Mouse (Mus musculus): Measurements from ENCODE around the gene Ppp1r7. TPM values are rescaled to one million over a fixed set of nuclear protein-coding genes. Genes with fewer than 3 reads are reported as not detected.
"Not testable (repeated sequence)": the region's sequence is repeated elsewhere in the genome, so short reads cannot be mapped to it uniquely, and the experiment has no call there.

Gene Ppp1r7
- polyA plus RNA-seq (2015; fragmentation: Nextera tagmentation; extraction: Ambion mirVana): 50.5 and 58.4 TPM in 2 replicates

- peaks cover 17% of the 10 kb centered on the region for H3K36me3 ChIP-seq
- no peaks in the 10 kb centered on the region for H3K27me3 ChIP-seq
- H3K4me3 ChIP-seq: peak within 1 kb of the TSS; percentile 89
- peak within 1 kb of the TSS; percentile 88 for H3K9ac ChIP-seq
- H3K9me3 ChIP-seq: no peaks in the 10 kb centered on the region
- peak; percentile 98 for ATAC-seq (ENCODE audit: low read depth)
- peak within 1 kb of the TSS; percentile 90 for H3K4me2 ChIP-seq
- H3K4me1 ChIP-seq (replicated peaks): peaks cover 30% of the 10 kb centered on the region
- WGBS: under 1% methylated on average over 63 of the region's 63 CpGs
- peak within 1 kb of the TSS; percentile 76 for H3K27ac ChIP-seq (replicated peaks)
Measured at GRCm38 (mm10) chr1:93342648-93343503, at the start of gene Ppp1r7, which contains the start of gene Pask. TSS of gene Ppp1r7 (plus strand) at chr1:93342854. TSS of gene Pask (minus strand) at chr1:93343482.

GRCm38 (mm10) chr1:93294491-93294890, 48.2 kb upstream of the Ppp1r7 start:
- not testable (repeated sequence) for ATAC-seq (ENCODE audit: low read depth); H3K27me3 ChIP-seq; H3K9me3 ChIP-seq; H3K4me1 ChIP-seq (replicated peaks); H3K4me2 ChIP-seq; H3K9ac ChIP-seq; H3K4me3 ChIP-seq; H3K27ac ChIP-seq (replicated peaks)
- peaks cover 40% of the 10 kb centered on the region for H3K36me3 ChIP-seq
- WGBS: 82% methylated on average over 3 of the region's 3 CpGs

GRCm38 (mm10) chr1:93299791-93300190, 42.9 kb upstream of the Ppp1r7 start:
- no peaks in the 10 kb centered on the region for H3K27me3 ChIP-seq
- H3K9ac ChIP-seq: no peak overlapping the region
- no peak for ATAC-seq (ENCODE audit: low read depth)
- H3K9me3 ChIP-seq: no peaks in the 10 kb centered on the region
- no peak overlapping the region for H3K27ac ChIP-seq (replicated peaks)
- no peak overlapping the region for H3K4me2 ChIP-seq
- 95% methylated on average over 4 of the region's 4 CpGs for WGBS
- H3K4me1 ChIP-seq (replicated peaks): peaks cover 18% of the 10 kb centered on the region
- H3K36me3 ChIP-seq: peaks cover 93% of the 10 kb centered on the region
- H3K4me3 ChIP-seq: no peak overlapping the region

DNA sequence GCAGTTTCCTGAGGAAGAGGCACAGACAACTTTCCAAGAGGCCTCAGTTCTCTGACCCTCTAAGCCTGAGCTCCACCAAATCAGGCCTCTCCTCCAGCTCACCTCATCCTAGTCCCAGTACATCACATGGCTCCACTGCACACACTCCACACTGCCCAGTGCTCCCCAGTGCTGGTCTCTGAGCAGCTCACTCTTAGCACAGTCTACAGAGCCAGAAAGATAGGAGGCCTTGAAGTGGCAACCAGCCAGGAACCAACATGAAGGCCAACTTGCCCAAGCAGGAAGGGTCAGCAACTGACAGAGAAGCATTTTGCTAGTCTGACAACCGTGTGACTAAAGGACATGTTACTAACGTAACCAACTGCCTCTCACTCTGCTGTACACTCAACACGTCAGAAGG, 42.1 kb upstream of the Ppp1r7 start:
- H3K4me1 ChIP-seq (replicated peaks): peaks cover 24% of the 10 kb centered on the region
- no peak overlapping the region for H3K4me3 ChIP-seq
- H3K27me3 ChIP-seq: no peaks in the 10 kb centered on the region
- 97% methylated on average over 3 of the region's 3 CpGs for whole genome bisulfite sequencing
- H3K27ac ChIP-seq (replicated peaks): no peak overlapping the region
- no peak overlapping the region for H3K4me2 ChIP-seq
- no peak overlapping the region for H3K9ac ChIP-seq
- ATAC-seq (ENCODE audit: low read depth): no peak
- peaks cover 90% of the 10 kb centered on the region for H3K36me3 ChIP-seq
- H3K9me3 ChIP-seq: no peaks in the 10 kb centered on the region

- peaks cover 29% of the 10 kb centered on the region for H3K4me1 ChIP-seq (replicated peaks)
- H3K9ac ChIP-seq: peak within 1 kb of the TSS; percentile 85
- no peaks in the 10 kb centered on the region for H3K27me3 ChIP-seq
- H3K36me3 ChIP-seq: peaks cover 50% of the 10 kb centered on the region
- no peak within 1 kb of the TSS for H3K27ac ChIP-seq (replicated peaks)
- peak within 1 kb of the TSS; percentile 83 for H3K4me3 ChIP-seq
- no peaks in the 10 kb centered on the region for H3K9me3 ChIP-seq
- ATAC-seq (ENCODE audit: low read depth): peak; percentile 96
- H3K4me2 ChIP-seq: peak within 1 kb of the TSS; percentile 86
- WGBS: 8% methylated on average over 36 of the region's 36 CpGs
Measured at GRCm38 (mm10) chr1:93305581-93306337, 36.9 kb upstream of the Ppp1r7 start, which contains the start of gene Mterf4. TSS of gene Mterf4 (minus strand) at chr1:93305915.

GRCm38 (mm10) chr1:93323973-93324372, 18.7 kb upstream of the Ppp1r7 start:
- Histone ChIP-seq H3K27me3 (no peaks in the 10 kb centered on the region), H3K36me3 (peaks cover 64% of the 10 kb centered on the region)
- 92% methylated on average over 6 of the region's 6 CpGs for WGBS

DNA sequence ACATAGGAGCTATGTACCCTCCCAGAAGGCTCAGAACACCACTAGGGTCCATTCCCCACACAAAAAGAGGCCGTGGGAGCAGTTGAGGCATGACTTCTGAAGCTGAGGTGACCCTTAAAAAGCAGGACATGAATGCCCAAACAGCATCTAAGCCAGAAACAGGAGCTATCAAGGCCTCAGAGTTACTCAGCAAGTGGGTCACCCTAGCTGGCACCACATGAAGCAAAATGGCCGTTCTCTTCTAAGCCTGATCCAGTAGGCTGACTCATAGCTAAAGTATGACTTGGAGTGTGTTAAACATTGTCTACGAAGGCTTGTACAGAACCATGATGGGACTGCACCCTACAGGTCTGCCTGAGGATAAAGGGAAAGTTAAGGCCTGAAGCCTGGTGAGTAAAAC, 16.2 kb upstream of the Ppp1r7 start:
- H3K4me1 ChIP-seq (replicated peaks): no peaks in the 10 kb centered on the region
- ATAC-seq (ENCODE audit: low read depth): no peak
- no peaks in the 10 kb centered on the region for H3K9me3 ChIP-seq
- WGBS: 94% methylated on average over 3 of the region's 3 CpGs
- H3K27me3 ChIP-seq: no peaks in the 10 kb centered on the region
- H3K27ac ChIP-seq (replicated peaks): no peak overlapping the region
- no peak overlapping the region for H3K9ac ChIP-seq
- H3K4me3 ChIP-seq: no peak overlapping the region
- peaks cover 45% of the 10 kb centered on the region for H3K36me3 ChIP-seq
- H3K4me2 ChIP-seq: no peak overlapping the region

More at GRCm38 (mm10) chr1:93323973-93324372, 18.7 kb upstream of the Ppp1r7 start:
- no peak for ATAC-seq (ENCODE audit: low read depth)
- Histone ChIP-seq H3K4me3 (no peak overlapping the region), H3K9me3 (no peaks in the 10 kb centered on the region), H3K9ac (no peak overlapping the region), H3K27ac (replicated peaks) (no peak overlapping the region), H3K4me2 (no peak overlapping the region), H3K4me1 (replicated peaks) (no peaks in the 10 kb centered on the region)

DNA sequence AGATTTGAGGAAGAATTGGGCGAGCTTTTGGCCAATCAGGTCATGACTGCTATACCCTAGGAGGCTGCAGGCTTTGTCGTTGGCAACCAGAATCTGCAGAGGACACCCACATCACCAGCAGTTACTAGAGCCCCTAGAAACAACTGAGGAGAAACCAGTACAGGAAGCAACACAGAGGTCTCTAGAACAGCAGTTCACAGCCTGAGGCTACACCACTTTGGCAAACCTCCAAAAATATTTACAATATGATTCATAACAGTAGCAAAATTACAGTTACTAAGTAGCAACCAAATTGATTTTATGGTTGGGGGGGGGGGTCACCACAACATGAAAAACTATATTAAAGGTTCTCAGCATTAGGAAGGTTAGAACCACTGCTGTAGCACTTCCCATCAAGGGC, 8.0 kb upstream of the Ppp1r7 start:
- 79% methylated on average over 2 of the region's 2 CpGs for WGBS
- Histone ChIP-seq H3K4me3 (no peak overlapping the region), H3K4me2 (no peak overlapping the region), H3K36me3 (0 out of 2 replicates have a peak, but pooled peaks cover 6% of the 10 kb centered on the region), H3K27me3 (no peaks in the 10 kb centered on the region), H3K4me1 (replicated peaks) (no peaks in the 10 kb centered on the region), H3K27ac (replicated peaks) (no peak overlapping the region), H3K9ac (no peak overlapping the region), H3K9me3 (no peaks in the 10 kb centered on the region)
- ATAC-seq (ENCODE audit: low read depth): no peak

DNA sequence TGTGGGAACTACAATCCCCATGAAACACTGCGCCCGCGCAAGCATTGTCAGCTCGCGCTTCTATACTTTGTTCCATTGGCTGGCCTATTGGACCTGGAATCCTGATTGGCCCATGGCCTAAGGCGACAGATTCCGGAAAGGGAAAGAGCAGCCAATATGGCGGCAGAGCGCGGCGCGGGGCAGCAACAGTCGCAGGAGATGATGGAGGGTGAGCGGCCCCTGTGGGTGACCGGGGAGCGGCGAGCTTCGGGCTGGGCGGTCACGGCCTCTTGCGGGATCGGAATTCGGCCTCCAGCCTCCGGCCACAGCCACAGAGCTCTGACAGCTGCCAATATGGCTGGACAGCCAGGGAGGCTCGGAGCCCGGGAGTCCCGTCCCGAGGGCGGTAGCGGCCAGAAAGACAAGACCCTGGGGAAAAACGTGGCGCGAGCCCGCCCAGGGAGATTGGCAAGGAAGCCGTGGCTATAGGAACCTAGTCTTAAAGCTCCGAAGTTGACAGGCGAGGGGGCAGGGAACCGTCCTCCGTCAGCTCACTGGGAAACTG, 922 bp downstream of the Ppp1r7 start:
- no peaks in the 10 kb centered on the region for H3K27me3 ChIP-seq
- peak overlapping the region; percentile 88 for H3K9ac ChIP-seq
- peak; percentile 99 for ATAC-seq (ENCODE audit: low read depth)
- peaks cover 21% of the 10 kb centered on the region for H3K36me3 ChIP-seq
- H3K4me2 ChIP-seq: peak overlapping the region; percentile 90
- no peaks in the 10 kb centered on the region for H3K9me3 ChIP-seq
- peak overlapping the region; percentile 76 for H3K27ac ChIP-seq (replicated peaks)
- peak overlapping the region; percentile 89 for H3K4me3 ChIP-seq
- WGBS: under 1% methylated on average over 39 of the region's 39 CpGs
- peaks cover 30% of the 10 kb centered on the region for H3K4me1 ChIP-seq (replicated peaks)

DNA sequence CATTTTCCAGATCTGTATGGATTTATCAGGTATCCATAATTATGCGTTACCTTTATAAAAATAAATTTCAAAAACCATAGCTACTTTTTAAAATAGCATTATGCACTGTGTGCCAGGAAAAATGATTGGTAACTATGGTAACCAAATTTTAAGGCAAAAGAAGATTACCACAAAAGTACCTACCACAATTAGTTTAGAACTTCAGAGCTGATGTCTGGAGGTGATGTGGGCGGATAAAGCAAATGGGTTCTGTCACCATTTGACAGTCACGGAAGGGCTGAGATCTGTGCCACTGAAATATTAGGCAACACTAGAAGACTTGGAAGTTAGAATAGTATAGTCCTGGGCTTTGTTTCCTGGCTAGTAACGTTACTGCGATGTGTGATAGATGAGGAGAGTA, 4.5 kb downstream of the Ppp1r7 start:
- Histone ChIP-seq H3K4me1 (replicated peaks) (peaks cover 20% of the 10 kb centered on the region), H3K4me2 (no peak overlapping the region), H3K9ac (no peak overlapping the region), H3K9me3 (no peaks in the 10 kb centered on the region), H3K36me3 (peaks cover 53% of the 10 kb centered on the region), H3K27ac (replicated peaks) (no peak overlapping the region), H3K4me3 (no peak overlapping the region), H3K27me3 (no peaks in the 10 kb centered on the region)
- 95% methylated on average over 5 of the region's 5 CpGs for WGBS
- no peak for ATAC-seq (ENCODE audit: low read depth)

DNA sequence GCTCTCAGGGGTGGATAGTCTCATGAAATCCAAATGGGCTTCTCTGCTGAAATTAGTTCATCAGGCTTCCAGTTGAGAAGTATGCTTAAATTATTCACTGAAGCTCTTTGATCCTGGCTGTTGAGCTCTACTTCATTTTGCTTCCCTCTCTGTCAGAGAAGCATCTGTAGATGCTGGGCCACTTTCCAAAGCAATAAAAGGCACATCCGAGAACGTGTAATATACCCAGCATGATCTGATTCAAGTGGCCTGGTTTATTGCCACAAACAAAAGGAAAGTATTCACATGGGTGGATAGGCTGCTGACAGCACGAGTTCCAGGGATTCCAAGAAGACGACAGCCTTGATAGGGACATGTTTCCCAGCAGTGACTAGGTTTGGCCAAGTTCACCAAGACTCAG, 7.0 kb downstream of the Ppp1r7 start:
- Histone ChIP-seq H3K4me3 (no peak overlapping the region), H3K36me3 (peaks cover 78% of the 10 kb centered on the region), H3K9me3 (no peaks in the 10 kb centered on the region), H3K4me1 (replicated peaks) (peaks cover 8% of the 10 kb centered on the region), H3K4me2 (no peak overlapping the region), H3K9ac (no peak overlapping the region), H3K27ac (replicated peaks) (no peak overlapping the region), H3K27me3 (no peaks in the 10 kb centered on the region)
- 16% methylated on average over 4 of the region's 4 CpGs for WGBS
- no peak for ATAC-seq (ENCODE audit: low read depth)

GRCm38 (mm10) chr1:93352724-93353123, 10.1 kb downstream of the Ppp1r7 start:
- Histone ChIP-seq H3K4me3 (no peak overlapping the region), H3K27ac (replicated peaks) (no peak overlapping the region), H3K9ac (no peak overlapping the region), H3K27me3 (no peaks in the 10 kb centered on the region), H3K36me3 (peaks cover 91% of the 10 kb centered on the region), H3K4me1 (replicated peaks) (no peaks in the 10 kb centered on the region), H3K9me3 (no peaks in the 10 kb centered on the region), H3K4me2 (no peak overlapping the region)
- WGBS: 90% methylated on average over 2 of the region's 2 CpGs
- ATAC-seq (ENCODE audit: low read depth): no peak
